Mouse (Mus musculus): ENCODE results near the gene Tns3. TPM values are rescaled to one million over a fixed set of nuclear protein-coding genes. Genes with fewer than 3 reads are reported as not detected.
A peak's percentile ranks its signal among the peaks of the same experiment; 100 is the strongest.

Tns3 gene
- polyA plus RNA-seq, 1 experiment: 23.4 TPM

- Histone ChIP-seq H3K36me3 (ENCODE audit: control insufficient read depth, insufficient read depth) (no peaks in the 10 kb centered on the region), H3K4me3 (no peak overlapping the region), H3K4me2 (ENCODE audit: low read depth) (no peak overlapping the region), H3K27me3 (ENCODE audit: control insufficient read depth, insufficient read depth, insufficient read length) (no peaks in the 10 kb centered on the region), H3ac (ENCODE audit: control insufficient read depth, insufficient read length) (no peak overlapping the region), H3K79me2 (ENCODE audit: control insufficient read depth, insufficient read depth) (no peaks in the 10 kb centered on the region)
- TF ChIP-seq MYOD1 (IDR thresholded peaks at IDR 0.05; ENCODE audit: control insufficient read depth in 1 of 3, insufficient read length in 2 of 3, low read depth in 2 of 3) (peak in 2 of 3 experiments; percentile 11 to 32), CEBPB (IDR thresholded peaks at IDR 0.05; ENCODE audit: insufficient read depth, poor library complexity, severe bottlenecking) (no peak), MYOG (IDR thresholded peaks at IDR 0.05; ENCODE audit: control insufficient read depth in 1 of 3, insufficient read depth in 1 of 3, insufficient read length in 2 of 3, low read depth in 2 of 3) (peak in 1 of 3 experiments; percentile 9)
Observed at GRCm38 (mm10) chr11:8684262-8684661, 19.9 kb upstream of the Tns3 start.

- H3K4me2 ChIP-seq (ENCODE audit: low read depth): no peak overlapping the region
- no peak overlapping the region for H3K4me3 ChIP-seq
- H3ac ChIP-seq (ENCODE audit: control insufficient read depth, insufficient read length): no peak overlapping the region
- no peaks in the 10 kb centered on the region for H3K79me2 ChIP-seq (ENCODE audit: control insufficient read depth, insufficient read depth)
- TF ChIP-seq MYOD1 (IDR thresholded peaks at IDR 0.05; ENCODE audit: control insufficient read depth in 1 of 3, insufficient read length in 2 of 3, low read depth in 2 of 3) (no peak), CEBPB (IDR thresholded peaks at IDR 0.05; ENCODE audit: insufficient read depth, poor library complexity, severe bottlenecking) (no peak), POLR2AphosphoS2 (IDR thresholded peaks at IDR 0.05; ENCODE audit: insufficient read length, low read depth) (no peak), MYOG (IDR thresholded peaks at IDR 0.05; ENCODE audit: control insufficient read depth in 1 of 3, insufficient read depth in 1 of 3, insufficient read length in 2 of 3, low read depth in 2 of 3) (no peak), TCF3 (IDR thresholded peaks at IDR 0.05; ENCODE audit: insufficient read length, low read depth) (no peak)
- no peaks in the 10 kb centered on the region for H3K36me3 ChIP-seq (ENCODE audit: control insufficient read depth, insufficient read depth)
- no peaks in the 10 kb centered on the region for H3K27me3 ChIP-seq (ENCODE audit: control insufficient read depth, insufficient read depth, insufficient read length)
Observed at GRCm38 (mm10) chr11:8681356-8681755, 17.0 kb upstream of the Tns3 start.

- Histone ChIP-seq H3ac (ENCODE audit: control insufficient read depth, insufficient read length) (no peak overlapping the region), H3K4me3 (no peak overlapping the region), H3K79me2 (ENCODE audit: control insufficient read depth, insufficient read depth) (no peaks in the 10 kb centered on the region), H3K27me3 (ENCODE audit: control insufficient read depth, insufficient read depth, insufficient read length) (no peaks in the 10 kb centered on the region), H3K36me3 (ENCODE audit: control insufficient read depth, insufficient read depth) (no peaks in the 10 kb centered on the region), H3K4me2 (ENCODE audit: low read depth) (no peak overlapping the region)
- TF ChIP-seq MYOG (IDR thresholded peaks at IDR 0.05; ENCODE audit: control insufficient read depth in 1 of 3, insufficient read depth in 1 of 3, insufficient read length in 2 of 3, low read depth in 2 of 3) (peak in 2 of 3 experiments; percentile 57 to 63), MYOD1 (IDR thresholded peaks at IDR 0.05; ENCODE audit: control insufficient read depth in 1 of 3, insufficient read length in 2 of 3, low read depth in 2 of 3) (peak; percentile 30 to 66 (median 48)), TCF12 (IDR thresholded peaks at IDR 0.05; ENCODE audit: insufficient read depth, poor library complexity, severe bottlenecking) (peak; percentile 27), TCF3 (IDR thresholded peaks at IDR 0.05; ENCODE audit: insufficient read length, low read depth) (no peak)
Observed at GRCm38 (mm10) chr11:8680650-8681049, 16.3 kb upstream of the Tns3 start.

- no peaks in the 10 kb centered on the region for H3K79me2 ChIP-seq (ENCODE audit: control insufficient read depth, insufficient read depth)
- no peak overlapping the region for H3ac ChIP-seq (ENCODE audit: control insufficient read depth, insufficient read length)
- H3K27me3 ChIP-seq (ENCODE audit: control insufficient read depth, insufficient read depth, insufficient read length): no peaks in the 10 kb centered on the region
- TF ChIP-seq MYOG (IDR thresholded peaks at IDR 0.05; ENCODE audit: control insufficient read depth in 1 of 3, insufficient read depth in 1 of 3, insufficient read length in 2 of 3, low read depth in 2 of 3) (no peak), E2F4 (IDR thresholded peaks at IDR 0.05; ENCODE audit: insufficient read depth) (no peak), POLR2AphosphoS2 (IDR thresholded peaks at IDR 0.05; ENCODE audit: insufficient read length, low read depth) (no peak)
- peak overlapping the region; percentile 62 for H3K4me2 ChIP-seq (ENCODE audit: low read depth)
- no peaks in the 10 kb centered on the region for H3K36me3 ChIP-seq (ENCODE audit: control insufficient read depth, insufficient read depth)
- no peak overlapping the region for H3K4me3 ChIP-seq
Observed at GRCm38 (mm10) chr11:8679221-8679620, 14.9 kb upstream of the Tns3 start.

- Histone ChIP-seq H3K27me3 (ENCODE audit: control insufficient read depth, insufficient read depth, insufficient read length) (no peaks in the 10 kb centered on the region), H3K4me2 (ENCODE audit: low read depth) (peak overlapping the region; percentile 62), H3K79me2 (ENCODE audit: control insufficient read depth, insufficient read depth) (no peaks in the 10 kb centered on the region), H3K4me3 (no peak overlapping the region), H3ac (ENCODE audit: control insufficient read depth, insufficient read length) (no peak overlapping the region), H3K36me3 (ENCODE audit: control insufficient read depth, insufficient read depth) (no peaks in the 10 kb centered on the region)
- TF ChIP-seq CEBPB (IDR thresholded peaks at IDR 0.05; ENCODE audit: insufficient read depth, poor library complexity, severe bottlenecking) (peak; percentile 51; the same call in 1 of the 2 replicates), MYOG (IDR thresholded peaks at IDR 0.05; ENCODE audit: control insufficient read depth in 1 of 3, insufficient read depth in 1 of 3, insufficient read length in 2 of 3, low read depth in 2 of 3) (peak in 2 of 3 experiments; percentile 71 to 94), MYOD1 (IDR thresholded peaks at IDR 0.05; ENCODE audit: control insufficient read depth in 1 of 3, insufficient read length in 2 of 3, low read depth in 2 of 3) (peak in 2 of 3 experiments; percentile 57 to 92), POLR2A (IDR thresholded peaks at IDR 0.05; ENCODE audit: insufficient read length, low read depth) (peak; percentile 11), POLR2AphosphoS2 (IDR thresholded peaks at IDR 0.05; ENCODE audit: insufficient read length, low read depth) (no peak), E2F4 (IDR thresholded peaks at IDR 0.05; ENCODE audit: insufficient read depth) (no peak), TCF3 (IDR thresholded peaks at IDR 0.05; ENCODE audit: insufficient read length, low read depth) (peak; percentile 49), MAX (IDR thresholded peaks at IDR 0.05; ENCODE audit: low read depth) (no peak), TCF12 (IDR thresholded peaks at IDR 0.05; ENCODE audit: insufficient read depth, poor library complexity, severe bottlenecking) (peak; percentile 21)
Observed at GRCm38 (mm10) chr11:8678260-8678995, 14.1 kb upstream of the Tns3 start.
